In genomic region chr3:78948171-78948570, GRCm38 (mm10) we compare ENCODE assay signal across 8 mouse cellular contexts.
DNase-seq lines count a peak whose midpoint lies in the region; ATAC-seq lines count a peak whose summit lies in the region.

No protein-coding gene starts in this region.

- intact Hi-C loops in heart, postnatal 10 days (cut with DNase I), result no loop called here
- intact Hi-C loops in left cerebral cortex, postnatal 10 days (cut with DNase I), result no loop called here

- DNase-seq in kidney, adult 11 months, result peak; percentile 14
- peak; percentile 78 for DNase-seq in MN1 (ENCODE audit: low spot score)
- peak; percentile 70 to 80 for DNase-seq in cerebellum, postnatal 14 days
- DNase-seq in heart, postnatal 10 days, result peak; percentile 67 to 80
- peak; percentile 57 to 71 for DNase-seq in left cerebral cortex, postnatal 10 days (ENCODE audit: extremely low spot score in 1 of 2, low spot score in 2 of 2)
- DNase-seq in neural tube, embryonic 11.5 days (ENCODE audit: low spot score), result peak; percentile 33
- DNase-seq in thymus, postnatal 4 days, result peak; percentile 65

- H3K9ac ChIP-seq in kidney, embryonic 16.5 days (replicated peaks; ENCODE audit: low read length), result no peak overlapping the region
- H3K9ac ChIP-seq in neural tube, embryonic 11.5 days (ENCODE audit: low read length), result no peak overlapping the region

- H3K4me3 ChIP-seq in kidney, embryonic 16.5 days (ENCODE audit: low read length), result no peak overlapping the region
- no peak overlapping the region for H3K4me3 ChIP-seq in neural tube, embryonic 11.5 days (ENCODE audit: low read depth, low read length)

- 32% methylated on average over 8 of the region's 8 CpGs for WGBS in kidney, embryonic 16.5 days
- 38% methylated on average over 8 of the region's 8 CpGs for WGBS in neural tube, embryonic 11.5 days

- no peaks in the 10 kb centered on the region for H3K36me3 ChIP-seq in kidney, embryonic 16.5 days (ENCODE audit: insufficient read depth, low read length)
- no peaks in the 10 kb centered on the region for H3K36me3 ChIP-seq in neural tube, embryonic 11.5 days (ENCODE audit: control insufficient read depth, insufficient read depth, low read length)

- no peaks in the 10 kb centered on the region for H3K27me3 ChIP-seq in kidney, embryonic 16.5 days (ENCODE audit: insufficient read depth, low read length)
- no peaks in the 10 kb centered on the region for H3K27me3 ChIP-seq in neural tube, embryonic 11.5 days (ENCODE audit: control insufficient read depth, insufficient read depth, low read length)

- no peak; the same call in 1 of the 2 replicates for ATAC-seq in kidney, embryonic 16.5 days (ENCODE audit: low FRiP score, low TSS enrichment)
- ATAC-seq in neural tube, embryonic 11.5 days (ENCODE audit: insufficient read depth, low FRiP score, low TSS enrichment), result no peak; the same call in 1 of the 2 replicates

- H3K27ac ChIP-seq in kidney, embryonic 16.5 days (ENCODE audit: low read length), result no peak overlapping the region
- H3K27ac ChIP-seq in neural tube, embryonic 11.5 days (ENCODE audit: low read depth, low read length), result no peak overlapping the region

- H3K4me1 ChIP-seq in kidney, embryonic 16.5 days (ENCODE audit: insufficient read depth, low read length), result no peaks in the 10 kb centered on the region
- no peaks in the 10 kb centered on the region for H3K4me1 ChIP-seq in neural tube, embryonic 11.5 days (ENCODE audit: control insufficient read depth, insufficient read depth, low read length)

- H3K4me2 ChIP-seq in kidney, embryonic 16.5 days (replicated peaks; ENCODE audit: low read depth, low read length), result no peak overlapping the region
- no peak overlapping the region for H3K4me2 ChIP-seq in neural tube, embryonic 11.5 days (ENCODE audit: low read depth)

- H3K9me3 ChIP-seq in kidney, embryonic 16.5 days (ENCODE audit: low read length), result no peaks in the 10 kb centered on the region
- H3K9me3 ChIP-seq in neural tube, embryonic 11.5 days (ENCODE audit: control insufficient read depth, low read length), result no peaks in the 10 kb centered on the region

Comparison
In these comparisons a context has a peak if more than half of its experiments do, and no peak if none do; other contexts are left out.
1. DNase-seq: peak in every context shown above with its lines; median percentile 78 in MN1; 75 in cerebellum, postnatal 14 days; 74 in heart, postnatal 10 days; 65 in thymus, postnatal 4 days; 64 in left cerebral cortex, postnatal 10 days; 33 in neural tube, embryonic 11.5 days; 14 in kidney, adult 11 months.